Mouse (Mus musculus) G1E (cell line): ENCODE results near the gene Cd84.

Source experiments
- CTCF ChIP-seq: IDR thresholded peaks from 2 replicates; pipeline ENCODE4 v1.5.1; 2012; ENCODE audit warnings: low read depth, low read length, inconsistent platforms, mixed read lengths
- POLR2AphosphoS5 ChIP-seq: IDR thresholded peaks from 2 replicates; pipeline ENCODE4 v1.6.1; 2012; ENCODE audit warnings: low read depth, low read length, inconsistent platforms; ENCODE audit not compliant: insufficient replicate concordance

DNA sequence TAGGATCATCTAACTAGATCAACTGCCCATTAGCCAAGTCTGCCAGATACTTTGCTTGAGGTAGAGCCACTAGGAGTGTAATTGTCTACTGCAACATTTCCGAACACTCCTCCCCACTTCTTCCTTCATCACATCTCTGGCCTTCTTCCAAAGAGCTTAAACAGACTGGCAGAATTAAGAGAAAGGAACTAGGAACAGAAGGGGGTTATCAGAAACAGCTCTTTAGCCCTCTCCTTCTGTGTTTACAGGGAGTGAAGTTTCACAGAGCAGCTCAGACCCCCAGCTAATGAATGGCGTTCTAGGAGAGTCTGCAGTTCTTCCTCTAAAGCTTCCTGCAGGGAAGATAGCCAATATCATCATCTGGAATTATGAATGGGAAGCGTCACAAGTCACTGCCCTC is 94.4 kb downstream of the Cd84 start:
- TF ChIP-seq POLR2AphosphoS5 (no peak), CTCF (no peak)
